Mouse (Mus musculus): ENCODE data around the gene Snd1.
"Not testable (repeated sequence)": the region's sequence is repeated elsewhere in the genome, so short reads cannot be mapped to it uniquely, and the experiment has no call there.

Snd1 gene

GRCm38 (mm10) chr6:28486008-28486407, 11.1 kb downstream of the Snd1 start:
- DNase-seq (ENCODE audit: low spot score): no peak

- no peak for DNase-seq (ENCODE audit: low spot score)
Measured at GRCm38 (mm10) chr6:28486471-28486870, 11.5 kb downstream of the Snd1 start.

- no peak for DNase-seq (ENCODE audit: low spot score)
Measured at GRCm38 (mm10) chr6:28486905-28487304, 12.0 kb downstream of the Snd1 start.

- DNase-seq (ENCODE audit: low spot score): no peak
Measured at GRCm38 (mm10) chr6:28488204-28488851, 13.4 kb downstream of the Snd1 start.

- no peak for DNase-seq (ENCODE audit: low spot score)
Measured at GRCm38 (mm10) chr6:28490612-28491011, 15.7 kb downstream of the Snd1 start.

GRCm38 (mm10) chr6:28491198-28491597, 16.3 kb downstream of the Snd1 start:
- no peak for DNase-seq (ENCODE audit: low spot score)

- no peak for DNase-seq (ENCODE audit: low spot score)
Measured at GRCm38 (mm10) chr6:28497837-28498236, 22.9 kb downstream of the Snd1 start.

- no peak for DNase-seq (ENCODE audit: low spot score)
Measured at GRCm38 (mm10) chr6:28502576-28502975, 27.6 kb downstream of the Snd1 start.

- no peak for DNase-seq (ENCODE audit: low spot score)
Measured at GRCm38 (mm10) chr6:28503148-28503547, 28.2 kb downstream of the Snd1 start.

GRCm38 (mm10) chr6:28504611-28505010, 29.7 kb downstream of the Snd1 start:
- DNase-seq (ENCODE audit: low spot score): no peak

- DNase-seq (ENCODE audit: low spot score): no peak
Measured at GRCm38 (mm10) chr6:28507759-28508158, 32.8 kb downstream of the Snd1 start.

- no peak for DNase-seq (ENCODE audit: low spot score)
Measured at GRCm38 (mm10) chr6:28514195-28514594, 39.3 kb downstream of the Snd1 start.

GRCm38 (mm10) chr6:28514830-28515350, 40.0 kb downstream of the Snd1 start:
- DNase-seq (ENCODE audit: low spot score): no peak

- no peak for DNase-seq (ENCODE audit: low spot score)
Measured at GRCm38 (mm10) chr6:28516618-28517017, 41.7 kb downstream of the Snd1 start.

- no peak for DNase-seq (ENCODE audit: low spot score)
Measured at GRCm38 (mm10) chr6:28517050-28517449, 42.1 kb downstream of the Snd1 start.

GRCm38 (mm10) chr6:28519426-28519825, 44.5 kb downstream of the Snd1 start:
- DNase-seq (ENCODE audit: low spot score): no peak

GRCm38 (mm10) chr6:28520787-28521186, 45.8 kb downstream of the Snd1 start:
- not testable (repeated sequence) for DNase-seq (ENCODE audit: low spot score)

- DNase-seq (ENCODE audit: low spot score): no peak
Measured at GRCm38 (mm10) chr6:28521416-28521815, 46.5 kb downstream of the Snd1 start.

- no peak for DNase-seq (ENCODE audit: low spot score)
Measured at GRCm38 (mm10) chr6:28525589-28525988, 50.6 kb downstream of the Snd1 start.

GRCm38 (mm10) chr6:28527459-28527858, 52.5 kb downstream of the Snd1 start:
- DNase-seq (ENCODE audit: low spot score): no peak

GRCm38 (mm10) chr6:28528208-28528607, 53.3 kb downstream of the Snd1 start:
- no peak for DNase-seq (ENCODE audit: low spot score)

GRCm38 (mm10) chr6:28536464-28536863, 61.5 kb downstream of the Snd1 start:
- no peak for DNase-seq (ENCODE audit: low spot score)

- DNase-seq (ENCODE audit: low spot score): no peak
Measured at GRCm38 (mm10) chr6:28537851-28538527, 63.0 kb downstream of the Snd1 start.

- no peak for DNase-seq (ENCODE audit: low spot score)
Measured at GRCm38 (mm10) chr6:28542298-28542701, 67.4 kb downstream of the Snd1 start.
